In the genomic region with DNA sequence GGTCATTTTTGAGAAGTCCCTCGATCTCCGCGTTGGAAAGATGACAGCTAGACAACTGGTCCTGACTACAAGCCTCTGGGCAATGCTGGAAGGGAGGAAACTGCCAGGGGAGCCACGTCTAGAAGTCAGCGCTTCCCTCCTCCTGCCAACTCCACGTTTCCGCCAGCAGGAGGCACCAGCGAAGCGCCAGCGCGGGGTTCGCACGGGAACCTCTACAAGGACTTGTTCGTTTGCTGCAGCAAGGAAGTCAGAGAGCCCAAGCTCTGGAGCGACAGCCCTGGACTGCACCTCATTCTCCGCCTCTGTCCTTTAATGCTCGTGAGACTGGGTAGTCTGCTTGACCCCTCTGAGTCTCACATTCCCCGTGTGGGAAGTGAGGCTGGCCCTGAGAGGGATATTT, we compare ENCODE assay signal across 8 mouse cellular contexts. TPM values are rescaled to one million over a fixed set of nuclear protein-coding genes. Genes with fewer than 3 reads are reported as not detected.
DNase-seq lines count a peak whose midpoint lies in the region; ATAC-seq and TF ChIP-seq lines count a peak whose summit lies in the region.

No protein-coding gene starts in this region.

- no peak overlapping the region for H3K27ac ChIP-seq in ES-Bruce4 (ENCODE audit: insufficient read depth, low read length)
- H3K27ac ChIP-seq in forebrain, embryonic 13.5 days, result no peak overlapping the region
- no peak overlapping the region for H3K27ac ChIP-seq in olfactory bulb, adult 2 months (ENCODE audit: insufficient read depth, low read depth, low read length)
- peak overlapping the region; percentile 70 for H3K27ac ChIP-seq in thymus, adult 2 months (ENCODE audit: control insufficient read depth, insufficient read depth, low read length)

- TF ChIP-seq CTCF in ES-Bruce4 (IDR thresholded peaks at IDR 0.05; ENCODE audit: low read depth, low read length), result peak; percentile 98
- peak; percentile 86 for TF ChIP-seq CTCF in olfactory bulb, adult 2 months (IDR thresholded peaks at IDR 0.05; ENCODE audit: insufficient read depth, low read depth, low read length)
- TF ChIP-seq CTCF in thymus, adult 2 months (IDR thresholded peaks at IDR 0.05; ENCODE audit: borderline replicate concordance, control insufficient read depth, extremely low read depth, insufficient read depth, low read length, poor library complexity), result peak; percentile 96

- no peak overlapping the region for H3K4me2 ChIP-seq in forebrain, embryonic 13.5 days

- H3K9me3 ChIP-seq in ES-Bruce4 (replicated peaks; ENCODE audit: control insufficient read depth, insufficient read depth, low read length, poor library complexity, severe bottlenecking), result no peaks in the 10 kb centered on the region
- no peaks in the 10 kb centered on the region for H3K9me3 ChIP-seq in forebrain, embryonic 13.5 days (replicated peaks)

- intact Hi-C loops in heart, postnatal 10 days (cut with DNase I), result loop anchor here (1.0 to 10.0 kb wide), 4 partner anchors 79 to 245 kb away; partner anchors contain the start of gene Hnrnpr

- no peak for TF ChIP-seq POLR2A in ES-Bruce4 (IDR thresholded peaks at IDR 0.05; ENCODE audit: insufficient read depth, low read length)
- no peak for TF ChIP-seq POLR2A in olfactory bulb, adult 2 months (IDR thresholded peaks at IDR 0.05; ENCODE audit: insufficient read depth, low read depth, low read length)
- no peak for TF ChIP-seq POLR2A in thymus, adult 2 months (IDR thresholded peaks at IDR 0.05; ENCODE audit: control insufficient read depth, extremely low read depth, insufficient read depth, low read length, poor library complexity)

- 3% methylated on average over 18 of the region's 18 CpGs for WGBS in forebrain, embryonic 13.5 days
- WGBS in olfactory bulb, adult 2 months, result 5% methylated on average over 18 of the region's 18 CpGs
- WGBS in thymus, adult 2 months, result 2% methylated on average over 18 of the region's 18 CpGs

- no peaks in the 10 kb centered on the region for H3K4me1 ChIP-seq in ES-Bruce4 (ENCODE audit: control insufficient read depth, insufficient read depth, low read length)
- peaks cover 8% of the 10 kb centered on the region; the same call in 1 of the 2 replicates for H3K4me1 ChIP-seq in forebrain, embryonic 13.5 days
- peaks cover 10% of the 10 kb centered on the region for H3K4me1 ChIP-seq in olfactory bulb, adult 2 months (ENCODE audit: control insufficient read depth, insufficient read depth, low read length)
- H3K4me1 ChIP-seq in thymus, adult 2 months (replicated peaks; ENCODE audit: control insufficient read depth, insufficient read depth, low read length), result peaks cover 28% of the 10 kb centered on the region

- 0 out of 2 replicates have a peak, but pooled peaks have one; percentile 15 for ATAC-seq in cerebellum, adult (ENCODE audit: insufficient number of reproducible peaks, low FRiP score, low TSS enrichment)
- peak; percentile 66; the same call in 1 of the 2 replicates for ATAC-seq in forebrain, embryonic 13.5 days

- TF ChIP-seq EP300 in ES-Bruce4 (IDR thresholded peaks at IDR 0.05; ENCODE audit: insufficient read depth, low read depth, low read length), result 0 out of 2 replicates have a peak, but pooled peaks have one; percentile 51

- H3K27me3 ChIP-seq in ES-Bruce4 (ENCODE audit: control insufficient read depth, insufficient read depth, low read length, poor library complexity, severe bottlenecking), result no peaks in the 10 kb centered on the region
- H3K27me3 ChIP-seq in forebrain, embryonic 13.5 days, result no peaks in the 10 kb centered on the region
- H3K27me3 ChIP-seq in thymus, adult 2 months (ENCODE audit: control insufficient read depth, insufficient read depth, low read length), result no peaks in the 10 kb centered on the region

- H3K9ac ChIP-seq in ES-Bruce4 (ENCODE audit: low read depth, poor library complexity, severe bottlenecking), result no peak overlapping the region
- H3K9ac ChIP-seq in forebrain, embryonic 13.5 days, result no peak overlapping the region

- H3K4me3 ChIP-seq in ES-Bruce4 (ENCODE audit: low read depth, low read length), result no peak overlapping the region
- no peak overlapping the region for H3K4me3 ChIP-seq in forebrain, embryonic 13.5 days
- no peak overlapping the region for H3K4me3 ChIP-seq in olfactory bulb, adult 2 months (ENCODE audit: insufficient read depth, low read depth, low read length)
- H3K4me3 ChIP-seq in thymus, adult 2 months (ENCODE audit: control insufficient read depth, insufficient read depth, low read length), result no peak overlapping the region

- DNase-seq in heart, postnatal 10 days, result peak; percentile 90 to 92
- peak; percentile 84 to 90 for DNase-seq in kidney, postnatal 36 days
- peak; percentile 82 for DNase-seq in lung, adult 18-20 months
- DNase-seq in thymus, adult 2 months, result peak; percentile 87

- no peaks in the 10 kb centered on the region for H3K36me3 ChIP-seq in ES-Bruce4 (ENCODE audit: control insufficient read depth, insufficient read depth, low read length, poor library complexity, severe bottlenecking)
- no peaks in the 10 kb centered on the region for H3K36me3 ChIP-seq in forebrain, embryonic 13.5 days (ENCODE audit: poor library complexity, severe bottlenecking)
- H3K36me3 ChIP-seq in thymus, adult 2 months (ENCODE audit: control insufficient read depth, insufficient read depth, low read length), result no peaks in the 10 kb centered on the region

RNA-seq across cellular contexts. Expression of gene Rpl11, which starts 16.7 kb away (rescaled TPM):
- polyA plus RNA-seq in ES-Bruce4 (2011; ENCODE audit: insufficient read depth, insufficient read length, low read depth, missing spikeins), result 1,525 and 1,581 TPM in 2 replicates
- 383 and 388 TPM in 2 replicates for polyA plus RNA-seq in forebrain, embryonic 13.5 days (2015; fragmentation: Nextera tagmentation; extraction: Ambion mirVana)
- 100 to 1,000 TPM; 318 to 346 TPM for total RNA-seq in heart, postnatal 10 days (2021)
- not detected in 2 replicates for polyA plus RNA-seq in olfactory bulb, adult 2 months (2012; ENCODE audit: insufficient read depth, insufficient read length, low replicate concordance, missing spikeins)
- polyA plus RNA-seq in thymus, adult 2 months (2012; rRNA removed), result 418 and 466 TPM in 2 replicates

RNA-seq across cellular contexts. Expression of gene Eloa, which starts 48.4 kb away (rescaled TPM):
- polyA plus RNA-seq in ES-Bruce4 (2011; ENCODE audit: insufficient read depth, insufficient read length, low read depth, missing spikeins), result 21.2 and 22.6 TPM in 2 replicates
- 29.1 and 30.9 TPM in 2 replicates for polyA plus RNA-seq in forebrain, embryonic 13.5 days (2015; fragmentation: Nextera tagmentation; extraction: Ambion mirVana)
- total RNA-seq in heart, postnatal 10 days (2021), result 10 to 100 TPM; 34.8 to 36.0 TPM
- polyA plus RNA-seq in olfactory bulb, adult 2 months (2012; ENCODE audit: insufficient read depth, insufficient read length, low replicate concordance, missing spikeins), result not detected in 2 replicates
- polyA plus RNA-seq in thymus, adult 2 months (2012; rRNA removed), result 18.6 and 20.4 TPM in 2 replicates

Comparison
In these comparisons a context has a peak if more than half of its experiments do, and no peak if none do; other contexts are left out.
1. RNA of gene Rpl11, which starts 16.7 kb away (polyA plus RNA-seq): 1,525 to 1,581 TPM in ES-Bruce4, 418 to 466 TPM in thymus, adult 2 months and 383 to 388 TPM in forebrain, embryonic 13.5 days; not detected in olfactory bulb, adult 2 months; every median in the first group is over 100 times any median in the second.
2. Peak in every context shown above with its lines, with median percentiles within 50 percentile points of each other: CTCF ChIP-seq and DNase-seq.